Mouse (Mus musculus) small intestine, adult 2 months (tissue): ENCODE measurements around the gene Slc22a13. TPM values are rescaled to one million over a fixed set of nuclear protein-coding genes. Genes with fewer than 3 reads are reported as not detected.

Experiments used
- H3K27ac ChIP-seq: fragments of 200-500 bp; 2 replicates; pipeline ENCODE4 v1.5.1; 2012; ENCODE audit warnings: low read depth, low read length, control low read depth, inconsistent platforms; ENCODE audit not compliant: insufficient read depth
- H3K27me3 ChIP-seq: fragments of 200-500 bp; 2 replicates; pipeline ENCODE4 v1.6.1; 2012; ENCODE audit warnings: mild to moderate bottlenecking, moderate library complexity, low read length, inconsistent platforms; ENCODE audit not compliant: control insufficient read depth, insufficient read depth
- H3K36me3 ChIP-seq: fragments of 200-500 bp; 2 replicates; pipeline ENCODE4 v1.6.1; 2012; ENCODE audit warnings: mild to moderate bottlenecking, low read length, control low read depth, inconsistent platforms; ENCODE audit not compliant: control insufficient read depth, insufficient read depth
- H3K4me1 ChIP-seq: fragments of 200-500 bp; 2 replicates; pipeline ENCODE4 v1.6.1; 2012; ENCODE audit warnings: low read length, inconsistent platforms, mixed read lengths; ENCODE audit not compliant: control insufficient read depth, insufficient read depth, insufficient read length
- H3K4me3 ChIP-seq: fragments of 200-500 bp; 2 replicates; pipeline ENCODE4 v1.5.1; 2012; ENCODE audit warnings: low read depth, mild to moderate bottlenecking, control low read depth, inconsistent platforms, low read length, moderate library complexity
- CTCF ChIP-seq: fragments of 200-500 bp; IDR thresholded peaks from 2 replicates; pipeline ENCODE4 v1.5.1; 2012; ENCODE audit warnings: low read depth, mild to moderate bottlenecking, control low read depth, inconsistent platforms, low read length, moderate library complexity, mixed read lengths; ENCODE audit not compliant: insufficient replicate concordance, insufficient read length; ENCODE audit errors: extremely low read depth
- POLR2A ChIP-seq: fragments of 200-500 bp; IDR thresholded peaks from 2 replicates; pipeline ENCODE4 v1.6.1; 2012; ENCODE audit warnings: low read depth, mild to moderate bottlenecking, control low read depth, inconsistent platforms, low read length, moderate library complexity
- WGBS: fragments of 180-500 bp; shearing (Covaris S2); methylation state at CpG from one replicate; pipeline ENCODE4 v1.1.7; 2018; 5-methylcytosine and 5-hydroxymethylcytosine counted together
- polyA plus RNA-seq: library from polyadenylated mRNA; depleted of rRNA; stranded (reverse); fragments of >200 nt; gene quantifications from 2 replicates; pipeline ENCODE4 v1.2.3, GENCODE M21; 2012

Slc22a13 gene
- polyA plus RNA-seq, 1 experiment, result 0.09 TPM

DNA sequence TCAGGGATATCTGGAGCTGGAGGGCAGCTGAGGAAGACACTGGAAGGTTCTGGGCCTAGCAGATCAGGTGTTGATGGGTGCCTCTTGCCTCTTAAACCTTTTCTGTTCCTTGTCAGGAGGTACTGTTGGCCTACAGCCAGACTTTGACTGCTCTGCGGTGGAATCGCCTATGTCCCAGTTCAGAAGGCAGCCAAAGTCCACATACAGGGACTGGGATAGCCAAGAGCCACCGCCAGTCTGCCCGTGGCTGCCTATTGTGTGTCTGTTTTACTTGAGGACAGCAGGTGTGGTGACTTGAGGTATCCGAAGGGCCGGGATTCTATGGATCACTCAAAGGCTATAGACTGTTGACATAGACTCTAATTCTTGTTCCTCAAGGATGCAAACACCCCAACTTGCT is 43.4 kb downstream of the Slc22a13 start:
- no peaks in the 10 kb centered on the region for H3K27me3 ChIP-seq
- H3K27ac ChIP-seq, result peak overlapping the region; percentile 81
- H3K4me1 ChIP-seq, result peaks cover 18% of the 10 kb centered on the region; the same call in 1 of the 2 replicates
- no peaks in the 10 kb centered on the region for H3K36me3 ChIP-seq
- 31% methylated on average over 6 of the region's 6 CpGs for WGBS
- no peak overlapping the region for H3K4me3 ChIP-seq
- TF ChIP-seq POLR2A (no peak), CTCF (no peak)

DNA sequence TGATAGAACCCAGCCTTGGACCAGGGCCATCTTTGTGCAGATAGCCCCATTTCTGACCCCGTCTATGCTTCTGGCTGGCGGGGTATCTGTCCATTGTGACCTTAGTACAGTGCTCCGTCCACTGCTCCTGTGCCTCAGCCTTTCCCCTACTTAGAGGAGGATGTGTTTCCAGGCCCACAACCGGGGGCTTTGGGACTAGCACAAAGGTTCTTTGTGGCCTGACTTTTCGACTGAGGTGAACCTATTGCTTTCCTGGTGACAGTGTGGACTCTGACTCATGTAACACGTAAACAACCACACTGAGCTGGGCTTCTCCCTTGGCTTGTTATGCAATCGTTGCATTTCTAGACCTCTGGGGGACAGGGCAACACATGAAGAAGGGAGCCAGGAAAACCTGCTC is 44.2 kb downstream of the Slc22a13 start:
- 45% methylated on average over 7 of the region's 7 CpGs for WGBS
- TF ChIP-seq POLR2A (no peak), CTCF (no peak)
- peak overlapping the region; percentile 81 for H3K27ac ChIP-seq
- H3K4me3 ChIP-seq, result no peak overlapping the region
- no peaks in the 10 kb centered on the region for H3K36me3 ChIP-seq
- H3K4me1 ChIP-seq, result peaks cover 18% of the 10 kb centered on the region; the same call in 1 of the 2 replicates
- no peaks in the 10 kb centered on the region for H3K27me3 ChIP-seq

DNA sequence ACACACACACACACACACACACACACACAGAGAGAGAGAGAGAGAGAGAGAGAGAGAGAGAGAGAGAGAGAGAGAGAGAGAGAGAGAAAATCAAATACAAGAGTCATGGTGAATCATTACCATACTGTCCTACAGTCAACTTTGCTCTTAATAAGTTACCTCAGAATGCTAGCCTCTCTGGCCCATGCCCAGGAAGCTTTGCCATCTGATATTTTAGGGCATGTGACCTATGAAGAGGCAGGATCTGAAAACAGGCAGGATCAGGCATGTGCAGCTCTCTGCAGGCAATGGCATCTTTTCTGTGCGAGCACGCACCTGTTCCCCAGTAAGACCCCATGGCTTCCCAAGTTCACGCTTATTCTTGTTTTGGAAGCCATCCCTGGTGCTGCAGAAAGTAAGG is 48.2 kb downstream of the Slc22a13 start:
- no peak overlapping the region for H3K27ac ChIP-seq

DNA sequence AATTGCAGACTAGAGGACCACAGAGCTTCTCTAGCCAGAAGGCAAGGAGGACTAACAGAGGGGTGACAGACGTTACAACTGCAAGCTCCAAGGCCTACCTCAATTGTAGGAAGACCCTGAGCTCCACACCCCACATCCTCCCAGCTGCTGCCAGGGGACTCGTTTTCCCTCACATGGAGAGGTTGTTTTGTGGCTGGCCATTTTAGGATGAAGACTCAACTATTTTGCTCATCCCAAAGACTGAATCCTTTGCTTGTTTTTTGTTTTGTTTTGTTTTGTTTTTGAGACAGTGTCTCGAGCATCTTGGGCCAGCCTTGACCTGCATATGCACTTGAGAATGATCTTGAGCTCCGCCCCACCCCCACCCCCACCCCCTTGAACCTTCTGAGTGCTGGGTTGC is 50.0 kb downstream of the Slc22a13 start, which contains the start of gene Gm47289:
TSS of gene Gm47289 (plus strand) at position 301 of the 400 bp plus-strand sequence.
- TF ChIP-seq POLR2A (no peak), CTCF (no peak)
- no peaks in the 10 kb centered on the region for H3K27me3 ChIP-seq
- no peaks in the 10 kb centered on the region; the same call in none of the 2 replicates for H3K4me1 ChIP-seq
- 68% methylated on average over 4 of the region's 4 CpGs for WGBS
- H3K36me3 ChIP-seq, result no peaks in the 10 kb centered on the region
- no peak within 1 kb of the TSS for H3K27ac ChIP-seq
- no peak within 1 kb of the TSS for H3K4me3 ChIP-seq

More for the DNA sequence above, 48.2 kb downstream of the Slc22a13 start:
- Histone ChIP-seq H3K4me3 (no peak overlapping the region), H3K36me3 (no peaks in the 10 kb centered on the region), H3K27me3 (no peaks in the 10 kb centered on the region), H3K4me1 (peaks cover 12% of the 10 kb centered on the region)
- TF ChIP-seq CTCF (no peak), POLR2A (no peak)
- 80% methylated on average over 3 of the region's 3 CpGs for WGBS

DNA sequence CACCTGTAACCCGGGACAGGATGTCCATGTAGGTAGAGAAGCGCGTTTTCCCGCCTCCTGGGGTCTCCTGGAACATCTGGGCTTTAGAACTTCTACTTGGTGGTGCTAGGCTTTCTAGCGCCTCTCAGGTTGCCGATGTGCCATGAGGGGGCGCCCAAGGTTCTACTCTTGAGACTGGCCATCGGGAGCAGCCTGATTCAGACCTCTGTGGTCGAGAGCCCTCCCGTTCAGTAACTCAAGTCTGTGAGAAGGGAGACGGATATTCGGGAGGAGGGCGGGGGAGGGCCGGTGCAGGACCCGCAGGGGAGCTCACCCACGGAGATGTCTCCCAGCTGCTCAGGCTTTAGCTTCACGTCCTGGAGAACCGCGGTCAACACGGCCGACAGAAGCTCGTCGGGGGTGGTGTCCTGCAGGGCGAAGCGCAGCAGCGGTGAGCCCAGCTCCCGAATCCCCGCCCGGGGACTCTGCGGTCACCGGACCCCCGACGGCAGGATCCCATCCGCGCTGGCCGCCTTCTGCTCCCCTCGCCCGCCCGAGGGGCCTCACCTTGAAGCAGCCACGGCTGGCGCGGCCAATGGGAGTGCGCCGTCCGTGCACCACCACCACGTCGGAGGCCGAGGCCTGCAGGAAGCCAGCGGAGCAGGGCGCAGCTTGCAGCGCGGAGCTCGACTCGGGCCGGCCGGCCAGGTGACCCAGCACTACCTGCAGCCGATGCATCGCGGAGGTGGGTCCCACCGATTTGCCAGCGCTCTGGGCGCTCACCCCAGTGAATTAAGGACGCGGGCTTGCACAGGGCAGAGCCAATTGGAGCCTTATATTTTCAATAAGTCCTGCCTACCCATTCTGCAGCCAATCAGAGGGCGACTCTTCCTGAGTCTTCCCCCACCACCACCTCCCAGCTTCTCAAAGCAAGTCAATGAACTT is 52.4 kb downstream of the Slc22a13 start, which contains the start of gene Acaa1b:
TSS of gene Acaa1b (minus strand) at position 816 of the 924 bp plus-strand sequence.
- H3K27ac ChIP-seq, result no peak within 1 kb of the TSS
- TF ChIP-seq POLR2A, result no peak
- peak; percentile 68; the same call in 1 of the 2 replicates for TF ChIP-seq CTCF

DNA sequence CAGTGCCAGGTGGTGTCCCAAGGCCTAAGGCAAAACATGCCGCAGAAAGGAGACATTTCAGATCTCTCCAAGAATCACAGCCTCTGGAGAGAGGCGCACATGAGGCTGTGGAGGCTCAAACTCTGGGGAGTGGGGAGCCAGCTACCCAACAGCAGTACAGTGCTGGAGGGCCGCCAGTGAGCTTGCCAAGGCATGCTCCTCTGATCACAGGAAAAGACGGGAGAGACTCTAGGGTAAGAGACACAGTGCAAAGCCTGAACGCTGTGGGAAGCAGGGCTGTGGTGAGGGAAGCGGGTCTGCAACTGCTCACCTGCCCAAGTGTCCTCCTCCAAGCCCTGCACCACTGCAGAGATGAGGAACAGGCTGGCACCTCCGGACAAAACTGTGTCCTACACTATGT is 53.1 kb downstream of the Slc22a13 start:
- Histone ChIP-seq H3K4me1 (no peaks in the 10 kb centered on the region; the same call in none of the 2 replicates), H3K27me3 (no peaks in the 10 kb centered on the region), H3K4me3 (no peak overlapping the region), H3K36me3 (no peaks in the 10 kb centered on the region), H3K27ac (no peak overlapping the region)
- TF ChIP-seq POLR2A, result no peak
- TF ChIP-seq CTCF, result no peak
- 50% methylated on average over 7 of the region's 7 CpGs for WGBS

More for the DNA sequence above, 52.4 kb downstream of the Slc22a13 start, which contains the start of gene Acaa1b:
- 1% methylated on average over 65 of the region's 65 CpGs for WGBS
- no peaks in the 10 kb centered on the region for H3K36me3 ChIP-seq
- H3K4me3 ChIP-seq, result peak within 1 kb of the TSS; percentile 76
- H3K27me3 ChIP-seq, result no peaks in the 10 kb centered on the region
- no peaks in the 10 kb centered on the region; the same call in none of the 2 replicates for H3K4me1 ChIP-seq

DNA sequence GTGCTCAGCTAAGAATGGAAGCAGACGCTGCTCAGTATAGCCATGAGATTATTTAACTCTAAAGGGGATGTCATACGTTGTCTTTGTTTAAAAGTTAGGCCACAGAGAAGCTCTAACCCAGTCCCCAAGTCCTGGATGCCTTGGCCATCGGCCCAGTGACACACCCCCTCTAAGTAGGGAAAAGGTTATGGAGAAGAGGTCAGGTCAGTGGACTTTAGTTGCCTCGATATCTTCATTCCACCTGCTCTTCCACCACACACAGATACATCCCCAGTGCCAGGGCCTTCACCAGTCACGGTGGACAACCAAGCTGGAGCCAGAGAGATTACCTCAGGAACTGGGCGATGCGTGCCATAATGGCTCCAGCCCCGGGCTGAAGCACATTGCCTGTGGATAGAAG is 53.5 kb downstream of the Slc22a13 start:
- WGBS, result 49% methylated on average over 8 of the region's 8 CpGs
- TF ChIP-seq POLR2A, result no peak
- no peak for TF ChIP-seq CTCF

More for the DNA sequence above, 53.5 kb downstream of the Slc22a13 start:
- Histone ChIP-seq H3K36me3 (no peaks in the 10 kb centered on the region), H3K4me1 (no peaks in the 10 kb centered on the region; the same call in none of the 2 replicates), H3K4me3 (no peak overlapping the region), H3K27ac (no peak overlapping the region), H3K27me3 (no peaks in the 10 kb centered on the region)
